Mouse (Mus musculus) heart, postnatal 36 days (tissue): ENCODE results near the gene Pten. TPM values are rescaled to one million over a fixed set of nuclear protein-coding genes. Genes with fewer than 3 reads are reported as not detected.
A peak's percentile ranks its signal among the peaks of the same experiment; 100 is the strongest.
"Not testable (repeated sequence)": the region's sequence is repeated elsewhere in the genome, so short reads cannot be mapped to it uniquely, and the experiment has no call there.

Source experiments
- DNase-seq, 2 experiments: peaks; one replicate each; pipeline ENCODE4 v3.0.0; 2021 to 2022
- intact Hi-C: fragments of 180-260 bp; cut with DNase I; formaldehyde crosslinking; loops from one replicate; pipeline ENCODE4 v1.15.1; 2025
- total RNA-seq, 2 experiments: library from RNA; stranded (reverse); gene quantifications; 2 replicates each; pipeline ENCODE4 v1.2.3; 2021

Gene Pten
- total RNA-seq, 2 experiments from 2014 or later = 60.3 to 71.1 TPM

- intact Hi-C loops = loop anchor here (10.0 kb wide), 1 partner anchor 331 kb away; no protein-coding TSS in a partner anchor
Measured at GRCm38 (mm10) chr19:32753386-32753785, 3.9 kb upstream of the Pten start.

GRCm38 (mm10) chr19:32754188-32755000, 2.9 kb upstream of the Pten start:
- intact Hi-C loops = loop anchor here (2.0 to 10.0 kb wide), 2 partner anchors 42 to 330 kb away; no protein-coding TSS in a partner anchor
- DNase-seq = no peak

More at GRCm38 (mm10) chr19:32753386-32753785, 3.9 kb upstream of the Pten start:
- no peak for DNase-seq

DNA sequence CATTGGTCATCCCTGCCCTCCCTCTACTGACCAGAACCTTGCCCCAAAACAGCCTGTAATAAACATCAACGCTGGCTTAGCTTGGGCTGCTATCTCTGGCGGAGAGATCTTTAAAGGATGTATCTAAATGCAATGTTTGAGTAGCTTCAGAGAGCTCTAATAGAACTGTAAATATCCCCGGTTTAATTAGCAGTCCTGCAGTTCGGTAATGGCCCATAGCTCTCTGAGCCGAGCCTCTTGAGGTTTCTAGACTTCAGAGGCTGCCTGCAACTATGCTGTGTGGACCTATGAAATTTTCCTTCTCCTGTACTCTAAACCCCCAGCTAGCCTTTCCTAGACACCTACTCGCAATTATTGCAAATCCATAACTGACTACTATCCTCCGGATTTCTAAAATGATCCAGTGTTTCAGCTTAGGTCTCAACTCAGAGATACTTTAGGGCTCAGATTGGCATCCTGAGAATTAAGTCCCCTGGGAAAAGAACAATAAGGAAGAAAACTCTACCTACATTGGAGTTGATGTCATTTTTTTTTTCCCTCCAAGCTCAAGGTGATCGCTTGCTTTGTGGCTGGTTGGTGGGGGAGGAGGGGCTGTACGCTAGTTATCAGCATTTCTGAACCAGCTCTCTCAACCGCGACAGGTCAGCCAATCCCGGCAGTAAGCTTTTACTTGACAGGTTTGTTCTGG, 2.0 kb upstream of the Pten start:
- peak in 1 of 2 experiments; percentile 17 for DNase-seq
- intact Hi-C loops = loop anchor here (1.0 to 10.0 kb wide), 6 partner anchors 37 to 330 kb away; no protein-coding TSS in a partner anchor

DNA sequence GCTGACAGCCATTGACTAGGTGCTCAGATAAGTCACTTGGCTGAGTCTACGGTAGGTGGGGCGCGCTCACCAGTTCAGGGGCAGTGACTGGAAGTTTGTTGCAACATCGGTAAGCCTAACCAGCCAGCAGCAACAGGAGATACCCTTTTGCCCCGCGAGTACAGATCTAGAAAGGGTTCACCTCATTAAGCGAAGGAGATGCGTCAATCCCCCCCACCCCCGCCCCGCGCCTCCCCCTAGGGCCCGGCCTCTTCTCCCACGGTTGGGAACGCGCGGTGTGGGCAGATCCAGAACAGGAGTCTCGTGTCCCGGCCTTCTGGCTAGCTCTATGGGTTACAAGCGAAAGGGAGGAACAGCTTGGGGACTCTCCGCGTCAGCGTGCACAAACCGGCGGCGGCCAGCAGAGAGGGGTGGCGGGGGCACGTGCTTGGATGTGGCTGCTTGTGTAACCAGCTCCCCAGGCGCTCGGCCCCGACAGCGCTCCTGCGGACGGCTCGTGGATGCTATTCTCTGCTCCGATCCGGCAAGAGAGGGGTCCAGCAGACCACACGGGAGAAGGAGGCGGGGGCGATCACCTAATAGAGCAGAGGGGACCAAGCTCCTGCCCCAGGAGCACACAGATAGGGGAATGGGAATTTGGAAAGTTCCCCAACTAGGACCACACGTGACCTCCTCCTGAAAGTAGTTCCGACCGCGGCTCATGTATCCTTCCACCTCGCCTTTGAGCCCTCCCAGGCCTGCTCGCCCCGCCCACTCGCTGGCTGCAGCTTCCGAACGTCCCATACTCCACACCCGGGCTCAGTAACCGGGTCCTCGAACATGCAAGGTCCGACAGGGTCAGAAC, 1.3 kb upstream of the Pten start:
- intact Hi-C loops = loop anchor here (1.0 to 10.0 kb wide), 6 partner anchors 36 to 329 kb away; no protein-coding TSS in a partner anchor
- peak; percentile 97 to 98 for DNase-seq

GRCm38 (mm10) chr19:32756636-32756899, 729 bp upstream of the Pten start:
- intact Hi-C loops = loop anchor here (5.0 to 10.0 kb wide), 4 partner anchors 36 to 328 kb away; no protein-coding TSS in a partner anchor
- DNase-seq = no peak

GRCm38 (mm10) chr19:32757831-32758792, 815 bp downstream of the Pten start:
- intact Hi-C loops = loop anchor here (2.0 to 10.0 kb wide), 5 partner anchors 34 to 327 kb away; no protein-coding TSS in a partner anchor

DNA sequence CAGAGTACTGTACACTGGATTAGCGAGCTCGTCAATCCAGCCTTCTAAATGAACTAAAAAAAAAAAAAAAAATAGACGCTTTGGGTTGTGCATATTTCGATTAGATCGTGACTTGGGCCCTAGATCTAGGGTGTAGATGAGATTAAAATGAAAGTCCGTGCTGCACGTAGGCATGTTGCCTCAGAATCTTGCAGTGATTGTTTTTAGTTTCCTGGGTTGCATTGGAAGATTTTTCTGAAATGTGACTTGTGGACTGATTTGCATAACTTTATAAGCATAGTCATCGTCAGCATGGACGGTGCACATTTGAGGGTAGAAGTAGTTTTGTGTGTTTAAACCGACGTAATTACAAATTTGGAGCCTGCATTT, 1.5 kb downstream of the Pten start:
- DNase-seq = no peak

More at GRCm38 (mm10) chr19:32757831-32758792, 815 bp downstream of the Pten start:
- DNase-seq = peak in 1 of 2 experiments; percentile 56

DNA sequence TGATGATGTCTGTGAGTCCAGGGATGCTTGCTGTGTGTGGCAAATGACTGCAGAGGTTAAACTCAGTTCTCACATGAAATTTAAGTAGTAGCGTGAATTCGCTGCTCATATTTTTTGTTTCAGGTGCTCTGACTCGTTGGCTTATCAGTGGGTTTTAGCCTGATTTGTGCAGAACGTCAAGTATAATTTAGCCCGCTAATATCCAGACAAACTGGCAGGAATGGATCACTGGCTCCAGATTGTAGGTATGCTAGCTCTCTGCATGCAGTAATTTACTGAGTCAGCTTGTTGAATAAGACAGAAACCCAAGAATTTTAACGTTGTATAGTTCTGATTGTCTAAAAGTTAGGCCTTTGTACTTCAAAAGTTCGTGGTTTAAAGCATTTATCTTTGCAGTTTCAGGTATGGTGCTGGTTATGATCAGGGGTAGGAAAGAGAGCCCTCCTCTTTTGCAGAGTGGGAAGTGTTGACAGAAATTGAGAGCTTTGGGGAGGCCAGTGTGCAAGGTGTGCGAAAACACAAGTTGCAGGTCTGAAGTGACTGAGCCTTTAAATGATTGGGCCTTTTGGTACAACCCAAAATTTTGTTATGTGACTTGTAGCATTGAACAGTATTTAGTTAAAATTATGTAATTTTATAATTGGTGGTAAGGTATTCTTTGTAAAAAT, 2.2 kb downstream of the Pten start:
- intact Hi-C loops = loop anchor here (2.0 to 10.0 kb wide), 6 partner anchors 19 to 325 kb away; no protein-coding TSS in a partner anchor
- DNase-seq = no peak

More for the DNA sequence above, 1.5 kb downstream of the Pten start:
- intact Hi-C loops = loop anchor here (2.0 to 10.0 kb wide), 5 partner anchors 34 to 326 kb away; no protein-coding TSS in a partner anchor

DNA sequence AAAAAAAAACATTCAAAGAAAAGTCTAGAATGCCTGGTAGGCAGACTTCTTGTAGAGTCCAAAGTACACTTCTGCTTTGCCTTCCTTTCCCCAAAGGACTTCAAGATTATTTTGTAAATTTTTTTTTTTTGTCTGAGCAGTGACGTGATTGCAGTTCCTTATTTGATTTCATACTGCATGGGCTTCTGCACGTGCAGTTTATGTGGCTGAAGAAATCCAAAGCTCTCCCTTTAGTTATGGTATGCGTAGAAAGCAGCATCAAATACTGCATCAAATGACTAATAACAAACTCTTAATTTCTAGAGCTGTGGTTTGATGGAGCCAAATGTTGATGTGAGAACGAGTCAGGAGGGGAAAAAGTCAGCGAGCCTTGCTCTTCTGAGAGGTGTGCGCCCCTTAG, 3.2 kb downstream of the Pten start:
- intact Hi-C loops = loop anchor here (2.0 kb wide), 1 partner anchor 18 kb away; no protein-coding TSS in a partner anchor
- no peak for DNase-seq

DNA sequence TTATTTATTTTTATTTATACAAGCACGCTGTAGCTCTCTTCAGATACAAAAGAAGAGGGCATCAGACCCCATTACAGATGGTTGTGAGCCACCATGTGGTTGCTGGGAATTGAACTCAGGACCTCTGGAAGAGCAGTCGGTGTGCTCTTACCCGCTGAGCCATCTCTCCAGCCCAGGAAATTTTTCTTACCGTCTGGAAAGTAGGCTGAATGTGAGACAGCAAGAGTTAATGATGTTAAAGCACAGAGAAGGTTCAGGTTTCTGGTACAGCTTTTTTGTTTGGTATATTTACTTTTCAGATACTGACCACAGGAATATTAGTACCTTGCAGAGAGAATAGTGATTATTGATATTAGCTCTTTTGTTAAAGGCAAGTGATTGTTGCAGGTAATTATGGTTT, 3.9 kb downstream of the Pten start:
- intact Hi-C loops = loop anchor here (2.0 kb wide), 1 partner anchor 18 kb away; no protein-coding TSS in a partner anchor
- DNase-seq = no peak

DNA sequence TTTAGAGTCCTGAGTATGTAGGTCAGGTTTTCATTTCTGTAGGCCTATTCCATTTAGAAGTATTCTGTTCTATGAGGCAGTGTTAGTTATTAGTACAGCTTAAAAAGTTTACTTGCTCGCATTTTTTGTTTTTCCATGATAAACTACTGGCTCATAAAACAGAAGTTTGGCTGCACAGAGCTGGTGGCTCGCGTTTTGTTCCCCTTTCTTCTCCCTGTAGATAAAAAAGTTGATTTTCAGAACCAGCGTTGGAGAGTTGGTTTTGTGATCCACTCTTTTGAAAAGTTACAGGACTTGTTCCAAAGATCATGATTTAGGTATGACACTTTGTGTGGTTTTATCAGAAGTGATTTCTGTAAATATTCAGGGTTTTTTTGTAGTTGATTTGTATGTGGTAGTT, 5.2 kb downstream of the Pten start:
- intact Hi-C loops = no loop called here
- no peak for DNase-seq

DNA sequence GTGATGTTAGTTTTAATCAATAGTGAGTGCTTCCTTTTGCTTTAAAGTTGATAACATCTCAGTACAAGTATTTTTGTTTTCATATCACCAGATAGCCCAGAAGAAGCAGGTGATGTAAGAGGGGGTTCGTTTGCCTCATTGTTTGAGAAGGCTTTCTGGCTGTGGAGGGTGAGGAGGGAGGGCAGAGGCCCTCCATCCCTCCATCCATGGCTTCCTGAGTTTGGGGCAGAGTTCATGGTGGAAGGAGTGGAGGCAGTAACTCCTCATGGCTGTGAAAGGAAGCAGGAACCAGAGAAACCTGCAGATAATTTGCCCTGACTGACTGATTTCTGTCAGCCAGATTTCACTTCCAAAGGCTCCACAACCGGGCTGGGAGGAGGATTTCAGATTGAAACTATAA, 21.1 kb downstream of the Pten start:
- DNase-seq = no peak

DNA sequence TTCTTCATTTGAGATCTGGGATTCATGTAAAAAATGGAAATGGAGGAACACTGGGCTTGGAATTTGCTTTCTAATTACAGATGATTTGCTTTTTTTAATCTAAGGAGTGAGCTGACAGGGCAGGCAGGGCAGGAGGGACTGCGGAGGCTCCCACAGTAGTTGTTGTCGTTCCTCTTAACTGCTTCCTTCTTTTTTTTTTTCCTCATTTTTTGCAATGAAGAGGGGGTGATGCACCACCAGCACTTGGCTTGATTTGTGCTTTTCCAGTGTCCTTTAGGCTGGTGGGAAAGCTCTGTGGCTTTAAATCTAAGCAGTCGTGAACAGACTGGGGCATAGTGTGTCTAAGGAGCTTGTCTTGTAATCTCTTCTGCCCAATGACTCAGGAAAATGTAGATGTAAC, 21.8 kb downstream of the Pten start:
- DNase-seq = no peak
- intact Hi-C loops = loop anchor here (2.0 kb wide), 1 partner anchor 18 kb away; no protein-coding TSS in a partner anchor

More for the DNA sequence above, 21.1 kb downstream of the Pten start:
- intact Hi-C loops = loop anchor here (2.0 kb wide), 1 partner anchor 18 kb away; no protein-coding TSS in a partner anchor

DNA sequence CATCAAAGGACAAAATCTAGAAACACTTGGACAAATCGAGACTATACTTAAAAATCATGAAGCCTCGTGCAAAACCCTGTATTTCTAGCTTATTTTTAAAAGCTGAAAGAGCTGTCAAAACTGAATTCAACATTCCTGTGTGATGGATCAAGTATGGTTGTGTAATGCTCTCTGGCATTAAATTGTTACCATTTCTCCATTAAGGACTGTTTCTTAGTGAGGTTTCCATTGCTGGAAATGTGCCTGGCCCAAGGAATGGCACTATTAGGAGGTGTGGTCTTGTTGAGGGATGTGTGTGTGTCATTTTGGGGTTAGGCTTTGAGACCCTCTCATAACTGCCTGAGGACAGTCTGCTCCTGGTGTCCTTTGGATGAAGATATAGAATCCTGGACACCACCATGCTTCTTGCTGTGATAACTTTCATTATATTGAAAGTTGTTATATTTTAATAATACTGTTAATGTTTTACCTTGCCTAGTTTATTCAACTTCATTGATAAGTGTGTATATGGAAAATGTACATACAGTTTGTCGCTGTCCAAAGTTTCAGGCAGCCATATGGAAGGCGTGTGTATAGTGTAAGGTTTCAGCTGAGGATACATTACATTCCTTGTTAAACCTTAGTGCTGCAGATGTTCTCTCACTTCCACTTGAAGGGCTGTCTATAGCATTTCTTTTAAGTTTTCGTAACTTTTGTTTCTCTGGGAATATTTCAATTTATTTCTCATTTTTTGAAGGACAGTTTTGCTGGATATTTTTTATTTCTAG, 24.2 kb downstream of the Pten start:
- intact Hi-C loops = no loop called here
- DNase-seq = no peak

- DNase-seq, intact Hi-C loops: not testable (repeated sequence)
Measured at GRCm38 (mm10) chr19:32787388-32787787, 30.1 kb downstream of the Pten start.

GRCm38 (mm10) chr19:32788016-32788415, 30.7 kb downstream of the Pten start:
- DNase-seq, intact Hi-C loops: not testable (repeated sequence)

DNA sequence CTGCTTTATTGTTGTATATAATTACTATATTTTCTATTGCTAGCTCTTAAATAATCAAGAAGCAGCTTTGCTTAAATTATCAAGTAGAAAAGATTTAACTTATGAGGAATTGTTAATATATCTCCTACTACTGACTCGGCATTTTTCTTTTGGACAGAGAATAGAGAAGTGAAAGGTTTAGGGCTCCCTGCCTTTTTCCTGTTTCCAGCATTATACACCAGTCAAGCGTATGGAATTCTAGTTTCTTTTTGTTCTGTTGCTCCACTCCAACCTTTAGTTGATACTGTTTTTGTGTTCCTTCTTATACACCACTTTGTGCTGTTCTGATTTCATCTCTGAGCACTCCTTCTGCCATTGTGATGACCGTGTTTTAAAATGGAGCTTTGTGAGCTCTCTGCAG, 32.2 kb downstream of the Pten start:
- intact Hi-C loops = no loop called here
- no peak for DNase-seq

DNA sequence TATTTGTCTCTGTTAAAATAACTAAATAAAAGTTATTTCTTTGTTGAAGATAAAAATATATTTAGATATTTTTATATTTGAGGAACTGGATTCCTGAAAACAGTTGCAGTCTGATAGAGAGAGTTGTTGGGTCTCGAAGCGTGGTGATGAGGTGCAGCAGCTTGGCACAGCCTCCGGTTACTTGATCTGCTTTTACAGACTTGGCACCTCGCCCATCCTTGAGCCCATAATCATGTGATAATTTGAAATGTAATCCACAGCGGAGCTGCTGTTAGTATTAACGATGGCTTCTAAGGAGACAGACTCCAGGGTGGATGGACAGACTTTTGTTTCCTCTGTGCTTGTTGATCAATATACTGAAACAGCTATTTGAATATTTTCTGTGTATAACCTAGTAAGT, 35.3 kb downstream of the Pten start:
- peak; percentile 64 for DNase-seq
- intact Hi-C loops = loop anchor here (5.0 kb wide), 1 partner anchor 35 kb away; the partner anchor contains the start of gene Pten
